Comparison of ENCODE assay signal across 8 mouse cellular contexts in genomic region chr13:22007121-22007510, GRCm38 (mm10). TPM values are rescaled to one million over a fixed set of nuclear protein-coding genes. Genes with fewer than 3 reads are reported as not detected.
DNase-seq lines count a peak whose midpoint lies in the region; ATAC-seq and TF ChIP-seq lines count a peak whose summit lies in the region.

No protein-coding gene starts in this region.

- 2% methylated on average over 18 of the region's 18 CpGs for WGBS in limb, embryonic 10.5 days
- 2% methylated on average over 18 of the region's 18 CpGs for WGBS in neural tube, embryonic 12.5 days

- peak overlapping the region; percentile 89 for H3K4me2 ChIP-seq in neural tube, embryonic 12.5 days (replicated peaks)

- ATAC-seq in neural tube, embryonic 12.5 days (ENCODE audit: low FRiP score, low read depth): no peak

- TF ChIP-seq POLR2A in embryonic fibroblast, embryonic 13.5 days (IDR thresholded peaks at IDR 0.05; ENCODE audit: low read depth, low read length): no peak

- no peak overlapping the region for H3K27ac ChIP-seq in left cerebral cortex, adult 2 months
- H3K27ac ChIP-seq in embryonic fibroblast, embryonic 13.5 days (ENCODE audit: insufficient read depth, low read length): no peak overlapping the region
- H3K27ac ChIP-seq in limb, embryonic 10.5 days: no peak overlapping the region
- H3K27ac ChIP-seq in neural tube, embryonic 12.5 days: no peak overlapping the region

- no peaks in the 10 kb centered on the region for H3K36me3 ChIP-seq in limb, embryonic 10.5 days
- no peaks in the 10 kb centered on the region for H3K36me3 ChIP-seq in neural tube, embryonic 12.5 days

- DNase-seq in left cerebral cortex, adult 2 months (ENCODE audit: extremely low spot score in 1 of 2, low spot score in 2 of 2): no peak
- no peak for DNase-seq in left cerebral cortex, adult 9 months (ENCODE audit: low spot score in 2 of 2)
- no peak for DNase-seq in limb, embryonic 10.5 days (ENCODE audit: low spot score)
- DNase-seq in ovary, adult 18-20 months (ENCODE audit: low spot score): no peak
- DNase-seq in adrenal gland, postnatal 4 days (ENCODE audit: low spot score in 2 of 2): no peak
- DNase-seq in adrenal gland, adult (ENCODE audit: inconsistent age in 2 of 2, low spot score in 1 of 2): no peak

- no peak for TF ChIP-seq CTCF in left cerebral cortex, adult 2 months (IDR thresholded peaks at IDR 0.05)
- TF ChIP-seq CTCF in embryonic fibroblast, embryonic 13.5 days (IDR thresholded peaks at IDR 0.05; ENCODE audit: borderline replicate concordance, insufficient read depth, low read length): no peak

- H3K9me3 ChIP-seq in limb, embryonic 10.5 days (replicated peaks): no peaks in the 10 kb centered on the region
- no peaks in the 10 kb centered on the region for H3K9me3 ChIP-seq in neural tube, embryonic 12.5 days

- peaks cover 100% of the 10 kb centered on the region for H3K27me3 ChIP-seq in limb, embryonic 10.5 days (ENCODE audit: low read depth, poor library complexity, severe bottlenecking)
- H3K27me3 ChIP-seq in neural tube, embryonic 12.5 days (replicated peaks): peaks cover 96% of the 10 kb centered on the region

- H3K9ac ChIP-seq in neural tube, embryonic 12.5 days: no peak overlapping the region

- H3K4me3 ChIP-seq in left cerebral cortex, adult 2 months: peak overlapping the region; percentile 52
- H3K4me3 ChIP-seq in embryonic fibroblast, embryonic 13.5 days (ENCODE audit: insufficient read depth, low read length): peak overlapping the region; percentile 68
- H3K4me3 ChIP-seq in limb, embryonic 10.5 days: peak overlapping the region; percentile 65
- H3K4me3 ChIP-seq in neural tube, embryonic 12.5 days: peak overlapping the region; percentile 46

- H3K4me1 ChIP-seq in embryonic fibroblast, embryonic 13.5 days (ENCODE audit: control insufficient read depth, insufficient read depth, low read length): 0 out of 2 replicates have a peak, but pooled peaks cover 2% of the 10 kb centered on the region
- peaks cover 20% of the 10 kb centered on the region for H3K4me1 ChIP-seq in limb, embryonic 10.5 days
- peaks cover 16% of the 10 kb centered on the region for H3K4me1 ChIP-seq in neural tube, embryonic 12.5 days

- intact Hi-C loops in left cerebral cortex, adult 2 months (cut with DNase I): loop anchor here (10.0 kb wide), 1 partner anchor 1388 kb away; no protein-coding TSS in a partner anchor

RNA-seq across cellular contexts. Expression of gene Prss16, which starts 2.4 kb away (rescaled TPM):
- 1 to 10 TPM in 1 of 2 experiments, under 1 TPM in 1; 0.57 to 1.1 TPM for total RNA-seq in left cerebral cortex, adult 2 months (2021)
- polyA plus RNA-seq in embryonic fibroblast, embryonic 13.5 days (2011; ENCODE audit: insufficient read length, low read depth, missing spikeins): 0.37 and 0.98 TPM in 2 replicates
- 0.20 TPM in 1 of 2 replicates, not detected in the other for polyA plus RNA-seq in limb, embryonic 10.5 days (2016; fragmentation: Nextera tagmentation; extraction: Ambion mirVana)
- polyA plus RNA-seq in neural tube, embryonic 12.5 days (2016; fragmentation: Nextera tagmentation; extraction: Ambion mirVana): 0.41 TPM in 1 of 2 replicates, not detected in the other
- not detected for total RNA-seq in adrenal gland, postnatal 4 days (2021)

RNA-seq across cellular contexts. Expression of gene Pom121l2, which starts 26.1 kb away (rescaled TPM):
- total RNA-seq in left cerebral cortex, adult 2 months (2021): not detected
- 0.23 and 0.32 TPM in 2 replicates for polyA plus RNA-seq in embryonic fibroblast, embryonic 13.5 days (2011; ENCODE audit: insufficient read length, low read depth, missing spikeins)
- polyA plus RNA-seq in limb, embryonic 10.5 days (2016; fragmentation: Nextera tagmentation; extraction: Ambion mirVana): 0.14 and 0.28 TPM in 2 replicates
- not detected in 2 replicates for polyA plus RNA-seq in neural tube, embryonic 12.5 days (2016; fragmentation: Nextera tagmentation; extraction: Ambion mirVana)
- not detected for total RNA-seq in adrenal gland, postnatal 4 days (2021)

RNA-seq across cellular contexts. Expression of gene Hist1h2ah, which starts 28.3 kb away (rescaled TPM):
- 10 to 100 TPM; 18.8 to 25.6 TPM for total RNA-seq in left cerebral cortex, adult 2 months (2021)
- 1.3 TPM in 1 of 2 replicates, not detected in the other for polyA plus RNA-seq in embryonic fibroblast, embryonic 13.5 days (2011; ENCODE audit: insufficient read length, low read depth, missing spikeins)
- 7.3 and 8.5 TPM in 2 replicates for polyA plus RNA-seq in limb, embryonic 10.5 days (2016; fragmentation: Nextera tagmentation; extraction: Ambion mirVana)
- 3.3 and 13.9 TPM in 2 replicates for polyA plus RNA-seq in neural tube, embryonic 12.5 days (2016; fragmentation: Nextera tagmentation; extraction: Ambion mirVana)
- total RNA-seq in adrenal gland, postnatal 4 days (2021): 100 to 1,000 TPM; 349 to 449 TPM

RNA-seq across cellular contexts. Expression of gene Hist1h2bk, which starts 28.6 kb away (rescaled TPM):
- total RNA-seq in left cerebral cortex, adult 2 months (2021): 10 to 100 TPM; 12.2 to 13.5 TPM
- polyA plus RNA-seq in embryonic fibroblast, embryonic 13.5 days (2011; ENCODE audit: insufficient read length, low read depth, missing spikeins): 16.3 and 22.3 TPM in 2 replicates
- 10.3 and 11.8 TPM in 2 replicates for polyA plus RNA-seq in limb, embryonic 10.5 days (2016; fragmentation: Nextera tagmentation; extraction: Ambion mirVana)
- polyA plus RNA-seq in neural tube, embryonic 12.5 days (2016; fragmentation: Nextera tagmentation; extraction: Ambion mirVana): 5.2 and 9.5 TPM in 2 replicates
- 100 to 1,000 TPM; 500 to 615 TPM for total RNA-seq in adrenal gland, postnatal 4 days (2021)

RNA-seq across cellular contexts. Expression of gene Hist1h4i, which starts 34.0 kb away (rescaled TPM):
- 10 to 100 TPM; 58.2 to 75.2 TPM for total RNA-seq in left cerebral cortex, adult 2 months (2021)
- polyA plus RNA-seq in embryonic fibroblast, embryonic 13.5 days (2011; ENCODE audit: insufficient read length, low read depth, missing spikeins): 5.6 and 9.1 TPM in 2 replicates
- polyA plus RNA-seq in limb, embryonic 10.5 days (2016; fragmentation: Nextera tagmentation; extraction: Ambion mirVana): 27.4 and 36.3 TPM in 2 replicates
- polyA plus RNA-seq in neural tube, embryonic 12.5 days (2016; fragmentation: Nextera tagmentation; extraction: Ambion mirVana): 20.1 and 23.9 TPM in 2 replicates
- 100 to 1,000 TPM; 221 to 240 TPM for total RNA-seq in adrenal gland, postnatal 4 days (2021)
